Mouse (Mus musculus) stomach, postnatal 0 days (tissue): ENCODE measurements at regions not wholly inside any gene's neighbourhood (a gene's known extent, or its start where the extent isn't known, plus 50 kb on each side); places are given as distances from the start of the nearest gene placed in this dataset.

Experiments used
- ATAC-seq: fragments of 200-750 bp; cut with Nextera tagmentation; 2 replicates; pipeline ENCODE4 v1.8.0; 2017; ENCODE audit not compliant: low FRiP score, low TSS enrichment
- DNase-seq: peaks from one replicate; pipeline ENCODE4 v3.0.0-alpha.2; 2016; ENCODE audit warnings: low spot score
- H3K27ac ChIP-seq: fragments of 300-500 bp; sonication (generic); replicated peaks from 2 replicates; pipeline ENCODE4 v1.5.1; 2014; ENCODE audit warnings: mild to moderate bottlenecking, control low read depth
- H3K27me3 ChIP-seq: fragments of 300-500 bp; sonication (generic); 2 replicates; pipeline ENCODE4 v1.6.1; 2014; ENCODE audit warnings: low read length; ENCODE audit not compliant: control insufficient read depth, insufficient read depth
- H3K36me3 ChIP-seq: fragments of 300-500 bp; sonication (generic); 2 replicates; pipeline ENCODE4 v1.6.1; 2014; ENCODE audit warnings: low read length, mixed read lengths; ENCODE audit not compliant: control insufficient read depth, insufficient read depth
- H3K4me1 ChIP-seq: fragments of 300-500 bp; sonication (generic); replicated peaks from 2 replicates; pipeline ENCODE4 v1.6.1; 2014; ENCODE audit warnings: antibody characterized with exemption; ENCODE audit not compliant: control insufficient read depth, insufficient read depth
- H3K4me2 ChIP-seq: fragments of 300-500 bp; sonication (generic); replicated peaks from 2 replicates; pipeline ENCODE4 v1.6.1; 2014; ENCODE audit warnings: low read depth, mild to moderate bottlenecking, control low read depth, moderate library complexity
- H3K4me3 ChIP-seq: fragments of 300-500 bp; sonication (generic); 2 replicates; pipeline ENCODE4 v1.5.1; 2014; ENCODE audit warnings: low read depth, low read length, control low read depth
- H3K9ac ChIP-seq: fragments of 300-500 bp; sonication (generic); 2 replicates; pipeline ENCODE4 v1.6.1; 2014; ENCODE audit warnings: mild to moderate bottlenecking, low read length, control low read depth, mixed read lengths
- H3K9me3 ChIP-seq: fragments of 300-500 bp; sonication (generic); 2 replicates; pipeline ENCODE4 v1.6.1; 2016; ENCODE audit warnings: low read length; ENCODE audit not compliant: control insufficient read depth
- CTCF ChIP-seq: IDR thresholded peaks from 2 replicates; pipeline ENCODE4 v1.5.1; 2016; ENCODE audit warnings: antibody characterized with exemption, low read depth, mild to moderate bottlenecking, moderate library complexity
- EP300 ChIP-seq: optimal IDR thresholded peaks from 2 replicates; pipeline ENCODE3; 2016; ENCODE audit warnings: antibody characterized with exemption
- WGBS: fragments of 180-500 bp; shearing (Covaris S2); extraction: QIAGEN DNeasy Blood & Tissue Kit; methylation state at CpG from one replicate; pipeline ENCODE4 v1.1.7; 2014; 5-methylcytosine and 5-hydroxymethylcytosine counted together

- H3K9ac ChIP-seq, result no peak overlapping the region
- H3K4me1 ChIP-seq, result no peaks in the 10 kb centered on the region
- no peak overlapping the region for H3K4me2 ChIP-seq
- H3K27ac ChIP-seq, result no peak overlapping the region
- no peaks in the 10 kb centered on the region for H3K36me3 ChIP-seq
- no peak overlapping the region for H3K4me3 ChIP-seq
- 47% methylated on average over 3 of the region's 3 CpGs for WGBS
- no peak for TF ChIP-seq CTCF
- TF ChIP-seq EP300, result no peak
- no peaks in the 10 kb centered on the region for H3K9me3 ChIP-seq
- no peak for DNase-seq
- H3K27me3 ChIP-seq, result no peaks in the 10 kb centered on the region
- no peak for ATAC-seq
Measured at GRCm38 (mm10) chr7:74072632-74073031, 59.1 kb upstream of the St8sia2 start.

GRCm38 (mm10) chr7:74070836-74071235, 57.3 kb upstream of the St8sia2 start:
- WGBS, result 87% methylated on average over 2 of the region's 2 CpGs
- ATAC-seq (no peak), DNase-seq (no peak)
- no peaks in the 10 kb centered on the region for H3K9me3 ChIP-seq
- no peak overlapping the region for H3K4me2 ChIP-seq
- H3K36me3 ChIP-seq, result no peaks in the 10 kb centered on the region
- H3K27ac ChIP-seq, result no peak overlapping the region
- H3K4me1 ChIP-seq, result no peaks in the 10 kb centered on the region
- H3K4me3 ChIP-seq, result no peak overlapping the region
- no peak overlapping the region for H3K9ac ChIP-seq
- TF ChIP-seq CTCF (no peak), EP300 (no peak)
- H3K27me3 ChIP-seq, result no peaks in the 10 kb centered on the region

GRCm38 (mm10) chr7:74065449-74066099, 52.1 kb upstream of the St8sia2 start:
- no peak overlapping the region for H3K27ac ChIP-seq
- no peaks in the 10 kb centered on the region for H3K36me3 ChIP-seq
- no peak for TF ChIP-seq CTCF
- no peak for TF ChIP-seq EP300
- no peak overlapping the region for H3K4me3 ChIP-seq
- no peak overlapping the region for H3K4me2 ChIP-seq
- ATAC-seq (no peak), DNase-seq (no peak)
- H3K4me1 ChIP-seq, result no peaks in the 10 kb centered on the region
- H3K9ac ChIP-seq, result no peak overlapping the region
- H3K9me3 ChIP-seq, result no peaks in the 10 kb centered on the region
- WGBS, result 55% methylated on average over 4 of the region's 4 CpGs
- no peaks in the 10 kb centered on the region for H3K27me3 ChIP-seq
